ENCODE assay signal across 22 mouse cellular contexts in the genomic region with DNA sequence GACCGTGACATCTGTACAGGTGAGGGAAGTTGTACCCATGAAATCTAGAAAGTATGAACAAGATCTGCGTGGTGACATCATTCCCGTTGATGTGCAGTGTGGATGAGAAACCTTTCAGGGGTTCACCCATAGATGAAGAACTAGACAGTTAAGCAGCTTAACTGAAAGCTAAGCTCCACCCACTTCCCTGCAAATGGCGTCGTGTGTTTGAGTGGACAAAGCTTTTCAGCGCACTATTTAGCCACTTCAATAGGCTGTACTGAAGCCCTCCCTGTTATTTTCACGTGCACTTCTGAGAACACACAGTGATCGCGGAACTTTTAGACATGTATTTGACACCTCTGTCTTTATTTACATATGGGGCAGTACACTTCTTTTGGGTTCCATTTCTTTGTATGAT. TPM values are rescaled to one million over a fixed set of nuclear protein-coding genes. Genes with fewer than 3 reads are reported as not detected.
DNase-seq lines count a peak whose midpoint lies in the region; ATAC-seq and TF ChIP-seq lines count a peak whose summit lies in the region.
"Had no signal": no experiment of that assay in that cellular context is flagged by ENCODE, and none has a peak within 500 bp of the region (broad histone marks: within the 10 kb centered on the region; RNA-seq: fewer than 3 reads in every experiment).

No protein-coding gene starts in this region.

- no peak overlapping the region for H3K4me3 ChIP-seq in lung, embryonic 14.5 days (ENCODE audit: low read depth, low read length)
- peak overlapping the region; percentile 58 for H3K4me3 ChIP-seq in ES-Bruce4 (ENCODE audit: low read depth, low read length)
- H3K4me3 ChIP-seq in ES-E14 (ENCODE audit: insufficient read depth in 1 of 2, low read depth in 1 of 2, low read length in 2 of 2, poor library complexity in 1 of 2, severe bottlenecking in 1 of 2): peak overlapping the region; percentile 96 to 97
- H3K4me3 ChIP-seq: gastrocnemius, adult 2 months; heart, adult 2 months; heart, embryonic 10.5 days; hindbrain, embryonic 12.5 days; hindbrain, embryonic 15.5 days; intestine, embryonic 15.5 days had no signal

- in situ Hi-C loops in ES-E14 (cut with MboI; ENCODE audit: low sequenced_read_pairs in 2 of 2, unreplicated experiment in 2 of 2): no loop called here

- TF ChIP-seq EP300 in ES-Bruce4 (IDR thresholded peaks at IDR 0.05; ENCODE audit: insufficient read depth, low read depth, low read length): no peak

- H3K9ac ChIP-seq in lung, embryonic 14.5 days: no peak overlapping the region
- H3K9ac ChIP-seq in ES-Bruce4 (ENCODE audit: low read depth, poor library complexity, severe bottlenecking) (peak overlapping the region; percentile 65; the same call in 1 of the 2 replicates), ES-E14 (ENCODE audit: insufficient read depth, low read depth, low read length, poor library complexity, severe bottlenecking) (peak overlapping the region; percentile 61)
- H3K9ac ChIP-seq: forebrain, postnatal 0 days; hindbrain, embryonic 12.5 days; hindbrain, embryonic 15.5 days; intestine, embryonic 15.5 days had no signal

- no peak overlapping the region for H3K27ac ChIP-seq in lung, embryonic 14.5 days (ENCODE audit: low read depth)
- H3K27ac ChIP-seq in ES-Bruce4 (ENCODE audit: insufficient read depth, low read length): no peak overlapping the region
- no peak overlapping the region for H3K27ac ChIP-seq in ES-E14 (ENCODE audit: insufficient read depth, low read depth, low read length, poor library complexity, severe bottlenecking)
- H3K27ac ChIP-seq: gastrocnemius, adult 2 months; heart, adult 2 months; heart, embryonic 10.5 days; hindbrain, embryonic 12.5 days; hindbrain, embryonic 15.5 days; intestine, embryonic 15.5 days had no signal

- no peak overlapping the region for H3K4me2 ChIP-seq in lung, embryonic 14.5 days
- H3K4me2 ChIP-seq: hindbrain, embryonic 12.5 days; hindbrain, embryonic 15.5 days; intestine, embryonic 15.5 days had no signal

- WGBS in lung, embryonic 14.5 days: 77% methylated on average over 9 of the region's 9 CpGs

- H3K4me1 ChIP-seq in lung, embryonic 14.5 days (ENCODE audit: insufficient read depth): no peaks in the 10 kb centered on the region
- H3K4me1 ChIP-seq in ES-Bruce4 (ENCODE audit: control insufficient read depth, insufficient read depth, low read length) (no peaks in the 10 kb centered on the region), ES-E14 (ENCODE audit: control insufficient read depth in 2 of 2, insufficient read depth in 2 of 2, low read length in 2 of 2, poor library complexity in 1 of 2) (no peaks in the 10 kb centered on the region)
- H3K4me1 ChIP-seq: hindbrain, embryonic 12.5 days; hindbrain, embryonic 15.5 days; intestine, embryonic 15.5 days had no signal

- peaks cover 14% of the 10 kb centered on the region; the same call in 1 of the 2 replicates for H3K36me3 ChIP-seq in lung, embryonic 14.5 days (ENCODE audit: insufficient read depth)
- H3K36me3 ChIP-seq in ES-Bruce4 (ENCODE audit: control insufficient read depth, insufficient read depth, low read length, poor library complexity, severe bottlenecking) (peaks cover 21% of the 10 kb centered on the region), ES-E14 (ENCODE audit: control insufficient read depth, insufficient read depth, low read length, poor library complexity, severe bottlenecking) (peaks cover 15% of the 10 kb centered on the region)
- H3K36me3 ChIP-seq: hindbrain, embryonic 15.5 days; intestine, embryonic 15.5 days had no signal

- no peak for TF ChIP-seq CTCF in lung, embryonic 14.5 days (IDR thresholded peaks at IDR 0.05; ENCODE audit: low read depth)
- no peak for TF ChIP-seq CTCF in ES-Bruce4 (IDR thresholded peaks at IDR 0.05; ENCODE audit: low read depth, low read length)

- DNase-seq in lung, embryonic 14.5 days: peak; percentile 17
- DNase-seq in lung, adult 18-20 months: no peak
- DNase-seq in ES-E14 (ENCODE audit: low read depth, low spot score) (no peak), ZHBTc4 (ENCODE audit: low read depth, low spot score) (peak; percentile 79)
- no peak for DNase-seq in kidney, postnatal 10 days
- DNase-seq in layer of hippocampus, postnatal 14 days (ENCODE audit: low spot score in 2 of 2): no peak
- DNase-seq: adrenal gland, postnatal 10 days; adrenal gland, postnatal 36 days; cerebellum, adult 18-20 months; cerebellum, adult 9-10 months; cerebellum, postnatal 14 days; forebrain, postnatal 0 days; gastrocnemius, adult 2 months; gastrocnemius, postnatal 25 days; heart, adult 2 months; kidney, adult 18-20 months had no signal

- H3K9me3 ChIP-seq in lung, embryonic 14.5 days (ENCODE audit: low read depth, low read length): no peaks in the 10 kb centered on the region
- H3K9me3 ChIP-seq in ES-Bruce4 (replicated peaks; ENCODE audit: control insufficient read depth, insufficient read depth, low read length, poor library complexity, severe bottlenecking) (no peaks in the 10 kb centered on the region; the same call in 1 of the 2 replicates), ES-E14 (ENCODE audit: control insufficient read depth, insufficient read depth, low read depth, low read length) (no peaks in the 10 kb centered on the region)
- H3K9me3 ChIP-seq: heart, embryonic 10.5 days; hindbrain, embryonic 12.5 days; hindbrain, embryonic 15.5 days; intestine, embryonic 15.5 days had no signal

- TF ChIP-seq POLR2A in ES-Bruce4 (IDR thresholded peaks at IDR 0.05; ENCODE audit: insufficient read depth, low read length): no peak

- ATAC-seq in lung, embryonic 14.5 days (ENCODE audit: insufficient read depth): no peak
- ATAC-seq: forebrain, embryonic 14.5 days; forebrain, postnatal 0 days; intestine, embryonic 15.5 days had no signal

- H3K27me3 ChIP-seq in lung, embryonic 14.5 days (ENCODE audit: insufficient read depth, low read length): no peaks in the 10 kb centered on the region
- H3K27me3 ChIP-seq in ES-Bruce4 (ENCODE audit: control insufficient read depth, insufficient read depth, low read length, poor library complexity, severe bottlenecking): no peaks in the 10 kb centered on the region
- H3K27me3 ChIP-seq: hindbrain, embryonic 12.5 days; hindbrain, embryonic 15.5 days; intestine, embryonic 15.5 days had no signal

TF ChIP-seq in ES-E14, 5 proteins besides CTCF, POLR2A, EP300 and RAD21:
- no peak for TF ChIP-seq ZNF384 (IDR thresholded peaks at IDR 0.05; ENCODE audit: low read depth, low read length)
- TF ChIP-seq CHD2 (IDR thresholded peaks at IDR 0.05; ENCODE audit: low read depth, low read length): no peak
- TF ChIP-seq MAFK (IDR thresholded peaks at IDR 0.05; ENCODE audit: insufficient read depth, low read depth, low read length): no peak
- no peak for TF ChIP-seq ZC3H11A (IDR thresholded peaks at IDR 0.05; ENCODE audit: borderline replicate concordance, low read depth, low read length)
- no peak for TF ChIP-seq HCFC1 (IDR thresholded peaks at IDR 0.05; ENCODE audit: borderline replicate concordance, insufficient read depth, low read length)

RNA-seq across cellular contexts. Expression of gene Atrnl1, which starts 56.2 kb away (rescaled TPM):
- polyA plus RNA-seq in lung, embryonic 14.5 days (2014; fragmentation: Nextera tagmentation; extraction: Ambion mirVana): 7.1 and 7.7 TPM in 2 replicates
- 10.9 and 12.3 TPM in 2 replicates for polyA plus RNA-seq in ES-Bruce4 (2011; ENCODE audit: insufficient read depth, insufficient read length, low read depth, missing spikeins)
- 6.3 and 6.7 TPM in 2 replicates for total RNA-seq in ES-E14 (2012; rRNA removed)
- 10 to 100 TPM; 63.4 to 68.6 TPM for total RNA-seq in layer of hippocampus, postnatal 14 days (2021)

Comparison
In these comparisons a context has a peak if more than half of its experiments do, and no peak if none do; other contexts are left out.
1. DNase-seq: peak in lung, embryonic 14.5 days (single experiment) and ZHBTc4 (single experiment); none in lung, adult 18-20 months (0 of 2), ES-E14 (single experiment), kidney, postnatal 10 days (single experiment) and layer of hippocampus, postnatal 14 days (0 of 2).